25 mouse cellular contexts compared by ENCODE assay signal in genomic region chr5:129980216-129980615, GRCm38 (mm10). TPM values are rescaled to one million over a fixed set of nuclear protein-coding genes. Genes with fewer than 3 reads are reported as not detected.
A peak's percentile ranks its signal among the peaks of the same experiment; 100 is the strongest.
DNase-seq lines count a peak whose midpoint lies in the region; ATAC-seq and TF ChIP-seq lines count a peak whose summit lies in the region.
"Had no signal": no experiment of that assay in that cellular context is flagged by ENCODE, and none has a peak within 500 bp of the region (broad histone marks: within the 10 kb centered on the region; RNA-seq: fewer than 3 reads in every experiment).

No protein-coding gene starts in this region.

- no peaks in the 10 kb centered on the region for H3K27me3 ChIP-seq in G1E (ENCODE audit: insufficient read depth, low read length)
- no peaks in the 10 kb centered on the region for H3K27me3 ChIP-seq in erythroblast, embryonic 14.5 days (ENCODE audit: control insufficient read depth)
- no peaks in the 10 kb centered on the region for H3K27me3 ChIP-seq in liver, embryonic 13.5 days
- H3K27me3 ChIP-seq: forebrain, embryonic 12.5 days; heart, embryonic 15.5 days; midbrain, embryonic 15.5 days; neural tube, embryonic 15.5 days; stomach, embryonic 15.5 days had no signal

- no peak for DNase-seq in G1E (ENCODE audit: low spot score)
- DNase-seq in liver, embryonic 13.5 days, result no peak
- DNase-seq in layer of hippocampus, adult 8-10 months (ENCODE audit: low spot score in 2 of 2), result no peak
- DNase-seq in testis, postnatal 10 days (ENCODE audit: low spot score), result no peak
- DNase-seq in lung, postnatal 10 days, result no peak
- DNase-seq: adrenal gland, postnatal 25 days; cerebellum, adult 18-20 months; cerebellum, postnatal 25 days; gastrocnemius, postnatal 14 days; kidney, adult 8-10 months; lung, postnatal 4 days; retina, postnatal 1 day; right cerebral cortex, postnatal 25 days; thymus, postnatal 25 days had no signal

- peak overlapping the region; percentile 53 for H3K4me2 ChIP-seq in liver, embryonic 13.5 days
- H3K4me2 ChIP-seq: forebrain, embryonic 12.5 days; heart, embryonic 15.5 days; midbrain, embryonic 15.5 days; neural tube, embryonic 15.5 days; stomach, embryonic 15.5 days had no signal

- peaks cover 75% of the 10 kb centered on the region for H3K36me3 ChIP-seq in G1E (replicated peaks)
- peaks cover 83% of the 10 kb centered on the region for H3K36me3 ChIP-seq in erythroblast, embryonic 14.5 days (ENCODE audit: control insufficient read depth)
- H3K36me3 ChIP-seq in liver, embryonic 13.5 days, result peaks cover 30% of the 10 kb centered on the region
- H3K36me3 ChIP-seq: midbrain, embryonic 15.5 days; stomach, embryonic 15.5 days had no signal

- H3K9ac ChIP-seq in liver, embryonic 13.5 days, result peak overlapping the region; percentile 66
- H3K9ac ChIP-seq: forebrain, embryonic 12.5 days; heart, embryonic 15.5 days; midbrain, embryonic 15.5 days; neural tube, embryonic 15.5 days; stomach, embryonic 15.5 days had no signal

- H3K27ac ChIP-seq in liver, embryonic 13.5 days, result peak overlapping the region; percentile 97
- H3K27ac ChIP-seq: forebrain, embryonic 12.5 days; heart, embryonic 10.5 days; heart, embryonic 15.5 days; kidney, postnatal 0 days; midbrain, embryonic 10.5 days; midbrain, embryonic 15.5 days; neural tube, embryonic 15.5 days; stomach, embryonic 15.5 days had no signal

- peak; percentile 29; the same call in 1 of the 2 replicates for ATAC-seq in G1E (ENCODE audit: extremely low read depth, insufficient number of reproducible peaks, low FRiP score, poor library complexity, severe bottlenecking)
- ATAC-seq in liver, embryonic 13.5 days (ENCODE audit: low read depth), result peak; percentile 39
- peak; percentile 30; the same call in 1 of the 2 replicates for ATAC-seq in megakaryocyte progenitor cell, adult 5-6 weeks (replicated peaks; ENCODE audit: poor library complexity)
- ATAC-seq: hindbrain, embryonic 16.5 days; midbrain, embryonic 15.5 days had no signal

- no peaks in the 10 kb centered on the region for H3K9me3 ChIP-seq in G1E (replicated peaks)
- H3K9me3 ChIP-seq in erythroblast, embryonic 14.5 days (ENCODE audit: control insufficient read depth, low read length), result no peaks in the 10 kb centered on the region
- no peaks in the 10 kb centered on the region for H3K9me3 ChIP-seq in liver, embryonic 13.5 days (replicated peaks)
- H3K9me3 ChIP-seq: forebrain, embryonic 12.5 days; heart, embryonic 10.5 days; heart, embryonic 15.5 days; midbrain, embryonic 10.5 days; midbrain, embryonic 15.5 days; neural tube, embryonic 15.5 days; stomach, embryonic 15.5 days had no signal

- WGBS in liver, embryonic 13.5 days (ENCODE audit: insufficient replicate concordance), result 35% methylated on average over 3 of the region's 3 CpGs

- peaks cover 72% of the 10 kb centered on the region for H3K4me1 ChIP-seq in G1E (ENCODE audit: insufficient read depth, low read depth, low read length)
- peaks cover 81% of the 10 kb centered on the region for H3K4me1 ChIP-seq in erythroblast, embryonic 14.5 days (ENCODE audit: control insufficient read depth)
- H3K4me1 ChIP-seq in liver, embryonic 13.5 days (replicated peaks), result peaks cover 63% of the 10 kb centered on the region
- H3K4me1 ChIP-seq: heart, embryonic 15.5 days; midbrain, embryonic 15.5 days; stomach, embryonic 15.5 days had no signal

- TF ChIP-seq CTCF in G1E (IDR thresholded peaks at IDR 0.05; ENCODE audit: low read depth, low read length), result no peak

- H3K4me3 ChIP-seq in G1E (ENCODE audit: low read depth, low read length), result peak overlapping the region; percentile 21; the same call in 1 of the 2 replicates
- H3K4me3 ChIP-seq in erythroblast, embryonic 14.5 days (replicated peaks), result peak overlapping the region; percentile 43
- H3K4me3 ChIP-seq in liver, embryonic 13.5 days (replicated peaks), result peak overlapping the region; percentile 12
- H3K4me3 ChIP-seq: forebrain, embryonic 12.5 days; heart, embryonic 10.5 days; heart, embryonic 15.5 days; midbrain, embryonic 10.5 days; midbrain, embryonic 15.5 days; neural tube, embryonic 15.5 days; stomach, embryonic 15.5 days had no signal

RNA-seq across cellular contexts. Expression of gene Gusb, which starts 22.6 kb away (rescaled TPM):
- total RNA-seq in G1E (2014; fragmentation: Nextera tagmentation), result 53.6 and 54.1 TPM in 2 replicates
- 68.0 and 74.6 TPM in 2 replicates for total RNA-seq in G1E (2017)
- polyA plus RNA-seq in G1E (2012), result 19.5 and 21.9 TPM in 2 replicates
- 0.28 and 0.51 TPM in 2 replicates for polyA plus RNA-seq in erythroblast, embryonic 14.5 days (2012)
- polyA plus RNA-seq in liver, embryonic 13.5 days (2015; fragmentation: Nextera tagmentation; extraction: Ambion mirVana), result 42.0 and 47.9 TPM in 2 replicates
- 137 and 148 TPM in 2 replicates for total RNA-seq in megakaryocyte progenitor cell, adult 5-6 weeks (2015)
- 77.6 and 90.6 TPM in 2 replicates for total RNA-seq in megakaryocyte progenitor cell, adult 5-6 weeks (2017)
- 10 to 100 TPM; 11.2 to 60.7 (median 28.9) TPM for total RNA-seq in layer of hippocampus, adult 8-10 months (2022)

RNA-seq across cellular contexts. Expression of gene Vkorc1l1, which starts 38.4 kb away (rescaled TPM):
- total RNA-seq in G1E (2014; fragmentation: Nextera tagmentation), result 122 and 152 TPM in 2 replicates
- 76.7 and 90.2 TPM in 2 replicates for total RNA-seq in G1E (2017)
- polyA plus RNA-seq in G1E (2012), result 21.6 and 24.1 TPM in 2 replicates
- polyA plus RNA-seq in erythroblast, embryonic 14.5 days (2012), result 0.92 and 1.9 TPM in 2 replicates
- polyA plus RNA-seq in liver, embryonic 13.5 days (2015; fragmentation: Nextera tagmentation; extraction: Ambion mirVana), result 22.9 and 29.4 TPM in 2 replicates
- total RNA-seq in megakaryocyte progenitor cell, adult 5-6 weeks (2015), result 60.1 and 72.6 TPM in 2 replicates
- 25.7 and 34.0 TPM in 2 replicates for total RNA-seq in megakaryocyte progenitor cell, adult 5-6 weeks (2017)
- total RNA-seq in layer of hippocampus, adult 8-10 months (2022), result 10 to 100 TPM; 43.6 to 50.2 (median 45.9) TPM

RNA-seq across cellular contexts. Expression of gene Asl, which starts 48.8 kb away (rescaled TPM):
- total RNA-seq in G1E (2014; fragmentation: Nextera tagmentation), result 32.8 and 48.6 TPM in 2 replicates
- total RNA-seq in G1E (2017), result 29.4 and 34.2 TPM in 2 replicates
- 22.6 and 23.9 TPM in 2 replicates for polyA plus RNA-seq in G1E (2012)
- polyA plus RNA-seq in erythroblast, embryonic 14.5 days (2012), result 1.0 and 2.1 TPM in 2 replicates
- 37.8 and 45.2 TPM in 2 replicates for polyA plus RNA-seq in liver, embryonic 13.5 days (2015; fragmentation: Nextera tagmentation; extraction: Ambion mirVana)
- total RNA-seq in megakaryocyte progenitor cell, adult 5-6 weeks (2015), result 22.7 and 23.0 TPM in 2 replicates
- 19.2 and 32.1 TPM in 2 replicates for total RNA-seq in megakaryocyte progenitor cell, adult 5-6 weeks (2017)
- total RNA-seq in layer of hippocampus, adult 8-10 months (2022), result 10 to 100 TPM; 18.9 to 38.2 (median 26.3) TPM

RNA-seq across cellular contexts. Expression of gene Crcp, which starts 48.9 kb away (rescaled TPM):
- total RNA-seq in G1E (2014; fragmentation: Nextera tagmentation) (86.2 and 94.0 TPM in 2 replicates), G1E (2017) (45.0 and 46.7 TPM in 2 replicates)
- polyA plus RNA-seq in G1E (2012), result 10.2 and 12.4 TPM in 2 replicates
- 1.1 and 2.1 TPM in 2 replicates for polyA plus RNA-seq in erythroblast, embryonic 14.5 days (2012)
- 31.6 and 34.4 TPM in 2 replicates for polyA plus RNA-seq in liver, embryonic 13.5 days (2015; fragmentation: Nextera tagmentation; extraction: Ambion mirVana)
- 39.3 and 40.3 TPM in 2 replicates for total RNA-seq in megakaryocyte progenitor cell, adult 5-6 weeks (2015)
- 36.6 and 62.7 TPM in 2 replicates for total RNA-seq in megakaryocyte progenitor cell, adult 5-6 weeks (2017)
- 10 to 100 TPM; 31.8 to 38.2 (median 35.6) TPM for total RNA-seq in layer of hippocampus, adult 8-10 months (2022)
